Mouse (Mus musculus) bone marrow macrophage, adult 2 months (primary cell): ENCODE results near the gene Ctxn1.

ENCODE experiments used
- CTCF ChIP-seq: IDR thresholded peaks from 2 replicates; pipeline ENCODE4 v1.5.1; 2012; ENCODE audit warnings: low read depth, mild to moderate bottlenecking, low read length, moderate library complexity
- POLR2A ChIP-seq: IDR thresholded peaks from 2 replicates; pipeline ENCODE4 v1.6.1; 2012; ENCODE audit warnings: mild to moderate bottlenecking, low read depth, low read length, borderline replicate concordance

GRCm38 (mm10) chr8:4259125-4259804 is at the start of gene Ctxn1:
- TF ChIP-seq CTCF: no peak
- no peak for TF ChIP-seq POLR2A
